Mouse (Mus musculus) lung, postnatal 10 days (tissue): ENCODE measurements around the gene Ly6g5c.

Experiments
- DNase-seq: peaks from one replicate; pipeline ENCODE4 v3.0.0; 2021

The Ly6g5c gene

GRCm38 (mm10) chr17:35082841-35083576 lies 25.1 kb upstream of the Ly6g5c start:
- DNase-seq: no peak

- no peak for DNase-seq
These were observed 24.1 kb upstream of the Ly6g5c start for GRCm38 (mm10) chr17:35083929-35084497.

GRCm38 (mm10) chr17:35085208-35085865 lies 22.7 kb upstream of the Ly6g5c start, which contains the start of gene Ly6g6f:
Gene Ly6g6f (minus strand): TSS chr17:35085610.
- DNase-seq: no peak

- DNase-seq: no peak
These were observed 19.9 kb upstream of the Ly6g5c start for GRCm38 (mm10) chr17:35088151-35088550.

- DNase-seq: peak; percentile 96
These were observed 19.0 kb upstream of the Ly6g5c start, which contains the start of gene Abhd16a for GRCm38 (mm10) chr17:35088825-35089644. Gene Abhd16a (plus strand): TSS chr17:35089263.

GRCm38 (mm10) chr17:35090166-35090932 lies 17.7 kb upstream of the Ly6g5c start:
- no peak for DNase-seq

GRCm38 (mm10) chr17:35092403-35093198 lies 15.5 kb upstream of the Ly6g5c start:
- peak; percentile 62 for DNase-seq

GRCm38 (mm10) chr17:35094475-35095365 lies 13.4 kb upstream of the Ly6g5c start:
- no peak for DNase-seq

GRCm38 (mm10) chr17:35096597-35096996 lies 11.5 kb upstream of the Ly6g5c start:
- no peak for DNase-seq

GRCm38 (mm10) chr17:35097164-35097655 lies 10.9 kb upstream of the Ly6g5c start:
- DNase-seq: peak; percentile 57

GRCm38 (mm10) chr17:35100196-35100765 lies 7.8 kb upstream of the Ly6g5c start:
- DNase-seq: no peak

GRCm38 (mm10) chr17:35101161-35101560 lies 6.9 kb upstream of the Ly6g5c start:
- DNase-seq: no peak

- DNase-seq: no peak
These were observed 5.8 kb upstream of the Ly6g5c start for GRCm38 (mm10) chr17:35102299-35102698.

GRCm38 (mm10) chr17:35103221-35103690 lies 4.8 kb upstream of the Ly6g5c start:
- no peak for DNase-seq

GRCm38 (mm10) chr17:35104079-35104478 lies 4.0 kb upstream of the Ly6g5c start:
- no peak for DNase-seq

- no peak for DNase-seq
These were observed 3.3 kb upstream of the Ly6g5c start for GRCm38 (mm10) chr17:35104754-35105153.

- DNase-seq: peak; percentile 51
These were observed 2.2 kb upstream of the Ly6g5c start for GRCm38 (mm10) chr17:35105740-35106389.

GRCm38 (mm10) chr17:35106522-35106921 lies 1.6 kb upstream of the Ly6g5c start:
- no peak for DNase-seq

GRCm38 (mm10) chr17:35111774-35112173 lies 3.7 kb downstream of the Ly6g5c start:
- DNase-seq: peak; percentile 35
